Mouse (Mus musculus) WW6 (cell line): ENCODE results near the gene Akap5.

Experiments used
- DNase-seq: peaks from one replicate; pipeline ENCODE4 v3.0.0-alpha.2; 2013; ENCODE audit warnings: low read depth, low spot score

Gene Akap5

GRCm38 (mm10) chr12:76368790-76369205 is 44.1 kb downstream of the Akap5 start:
- no peak for DNase-seq

- DNase-seq: peak; percentile 65
Observed at GRCm38 (mm10) chr12:76369206-76369977, 44.7 kb downstream of the Akap5 start, which contains the start of gene Zbtb25. Gene Zbtb25, minus strand, starts transcription at chr12:76369602.

- DNase-seq: peak; percentile 47
Observed at GRCm38 (mm10) chr12:76369978-76370830, 45.5 kb downstream of the Akap5 start, which contains the start of gene Zbtb1. Gene Zbtb1, plus strand, starts transcription at chr12:76370266.

DNA sequence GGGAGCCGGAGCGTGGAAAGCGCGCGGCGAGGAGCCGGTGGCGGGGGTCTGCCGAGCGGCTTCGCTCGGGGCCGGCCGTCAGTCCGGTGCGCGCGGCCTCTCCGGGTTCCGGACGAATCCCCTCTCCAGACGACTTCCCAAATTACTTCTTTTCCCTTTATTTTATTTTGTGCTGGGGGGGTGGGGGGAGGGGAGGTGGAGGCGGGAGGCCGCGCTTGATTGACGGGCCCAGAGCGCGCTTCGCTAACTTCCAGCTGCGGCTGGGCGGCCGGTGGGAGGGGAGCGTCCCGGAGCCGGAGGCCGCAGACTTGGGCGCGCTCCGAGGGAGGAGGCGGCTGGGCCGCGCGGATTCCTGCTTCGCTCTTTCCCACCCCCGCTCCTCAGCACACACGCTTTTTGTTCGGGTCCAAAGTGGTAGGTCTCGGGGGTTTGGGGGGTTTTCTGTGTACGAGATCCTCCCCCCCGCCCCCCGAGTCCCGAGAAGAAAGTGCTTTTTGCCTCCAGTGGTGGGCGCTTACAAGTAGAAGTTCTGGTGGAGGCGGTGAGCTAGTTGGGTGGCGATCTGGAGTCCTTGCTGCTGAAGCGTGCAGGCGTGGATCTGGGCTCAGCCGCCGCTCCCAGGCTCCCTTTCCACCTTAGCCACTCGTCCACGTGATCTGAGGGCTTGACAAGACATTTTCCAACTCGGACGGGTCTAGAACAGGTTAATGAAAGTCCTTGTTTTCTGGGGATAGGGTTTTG is 46.3 kb downstream of the Akap5 start:
- no peak for DNase-seq

GRCm38 (mm10) chr12:76372046-76372445 is 47.4 kb downstream of the Akap5 start:
- DNase-seq: no peak

DNA sequence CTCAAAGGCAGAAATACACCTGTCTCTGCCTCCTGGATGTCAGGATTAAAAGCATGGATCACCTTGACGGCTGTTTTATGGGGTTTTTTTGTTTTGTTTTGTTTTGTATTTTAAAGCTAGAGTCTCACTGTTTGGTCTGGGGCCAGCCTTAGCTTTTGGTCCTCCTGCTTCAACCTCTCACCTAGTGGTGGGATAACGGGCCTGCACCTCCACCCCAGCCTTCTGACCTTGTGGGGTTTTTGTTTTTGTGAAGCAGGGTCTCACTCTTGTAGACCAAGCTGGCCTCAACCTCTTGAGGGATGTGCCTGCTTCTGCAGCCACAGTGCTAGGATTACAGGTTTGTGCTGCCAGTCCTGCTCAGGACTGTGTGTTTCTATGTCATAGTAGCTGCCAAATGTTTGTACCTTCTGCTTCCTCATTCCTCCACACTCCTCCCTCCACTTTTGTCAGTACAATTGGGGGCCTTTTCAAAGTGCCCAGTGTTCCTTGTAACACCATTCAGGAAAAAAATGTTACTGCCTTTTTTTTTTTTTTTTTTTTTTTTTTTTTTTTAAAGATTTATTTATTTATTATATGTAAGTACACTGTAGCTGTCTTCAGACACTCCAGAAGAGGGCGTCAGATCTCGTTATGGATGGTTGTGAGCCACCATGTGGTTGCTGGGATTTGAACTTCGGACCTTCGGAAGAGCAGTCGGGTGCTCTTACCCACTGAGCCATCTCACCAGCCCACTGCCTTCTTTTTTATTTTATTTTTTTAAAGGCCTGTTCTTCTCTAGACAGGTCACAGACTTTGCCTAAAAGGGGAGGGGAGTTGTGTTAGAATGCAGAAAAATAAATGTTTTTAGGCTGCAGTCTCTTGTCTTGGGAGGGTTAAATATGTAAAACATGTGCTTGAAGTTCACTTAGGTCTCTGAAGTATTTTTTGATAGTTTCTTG is 48.5 kb downstream of the Akap5 start:
- DNase-seq: no peak

DNA sequence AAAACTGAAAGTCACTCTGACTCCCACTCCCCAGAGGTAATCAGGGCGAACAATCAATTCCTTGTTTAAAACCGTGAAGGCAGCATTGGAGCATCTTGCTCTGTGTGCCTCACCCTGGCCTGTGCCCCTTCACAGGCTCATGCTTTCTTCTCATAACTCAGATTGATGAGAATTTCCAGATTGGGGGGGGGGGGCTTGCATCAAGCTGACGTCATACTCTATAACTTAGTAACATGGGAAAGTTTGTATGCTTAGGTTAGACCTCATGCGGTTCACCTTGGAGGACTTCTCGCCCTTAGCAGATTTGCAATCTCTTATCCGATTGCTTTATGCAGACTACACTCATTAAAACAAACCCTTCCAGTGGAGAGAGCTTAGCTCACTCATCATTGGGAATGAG is 49.3 kb downstream of the Akap5 start:
- DNase-seq: no peak

GRCm38 (mm10) chr12:76374911-76375310 is 50.2 kb downstream of the Akap5 start:
- no peak for DNase-seq

GRCm38 (mm10) chr12:76375506-76375905 is 50.8 kb downstream of the Akap5 start:
- DNase-seq: no peak

DNA sequence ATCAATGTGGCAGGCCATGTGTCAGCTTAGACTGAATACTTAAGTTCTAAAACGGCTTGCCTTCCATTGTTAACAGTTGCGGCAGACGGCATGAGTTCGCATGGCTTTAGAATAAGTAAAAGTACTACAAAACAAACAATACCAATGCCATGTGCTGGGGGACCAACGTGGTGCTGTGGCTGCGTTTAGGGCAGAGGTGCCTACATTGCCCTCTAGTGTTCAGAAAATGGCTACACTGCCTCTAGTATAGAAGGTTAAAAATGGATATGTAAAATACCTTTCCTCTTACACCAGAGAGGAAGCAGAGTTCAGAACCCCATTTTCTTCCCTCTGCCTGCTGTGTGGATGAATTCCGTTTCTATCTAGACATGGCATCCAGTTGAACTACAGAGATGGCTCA is 52.0 kb downstream of the Akap5 start:
- no peak for DNase-seq

- DNase-seq: no peak
Observed at GRCm38 (mm10) chr12:76377059-76377458, 52.4 kb downstream of the Akap5 start.

GRCm38 (mm10) chr12:76377726-76378125 is 53.0 kb downstream of the Akap5 start:
- DNase-seq: no peak

- DNase-seq: no peak
Observed at GRCm38 (mm10) chr12:76378556-76378955, 53.9 kb downstream of the Akap5 start.

DNA sequence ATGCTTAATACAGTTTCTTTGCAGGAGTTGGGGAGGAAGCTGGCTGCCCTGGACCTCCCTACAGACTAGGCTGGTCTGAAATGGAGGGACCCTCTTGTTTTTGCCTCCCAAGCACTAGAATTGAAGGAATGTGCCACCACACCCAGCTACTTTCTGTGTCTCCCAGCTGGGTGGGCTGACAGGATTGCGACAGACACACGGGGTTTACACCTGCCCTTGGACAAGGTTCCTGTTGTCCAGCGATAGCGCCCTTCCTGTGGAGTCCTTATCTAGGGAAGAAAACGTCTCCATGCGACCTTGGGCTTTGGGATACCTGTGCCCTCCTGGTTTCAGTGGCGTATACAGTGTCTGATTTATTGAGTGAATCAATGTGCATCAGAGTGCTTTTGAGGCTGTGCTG is 55.5 kb downstream of the Akap5 start:
- no peak for DNase-seq
